Mouse (Mus musculus): ENCODE measurements around the gene Txndc5.

DNA sequence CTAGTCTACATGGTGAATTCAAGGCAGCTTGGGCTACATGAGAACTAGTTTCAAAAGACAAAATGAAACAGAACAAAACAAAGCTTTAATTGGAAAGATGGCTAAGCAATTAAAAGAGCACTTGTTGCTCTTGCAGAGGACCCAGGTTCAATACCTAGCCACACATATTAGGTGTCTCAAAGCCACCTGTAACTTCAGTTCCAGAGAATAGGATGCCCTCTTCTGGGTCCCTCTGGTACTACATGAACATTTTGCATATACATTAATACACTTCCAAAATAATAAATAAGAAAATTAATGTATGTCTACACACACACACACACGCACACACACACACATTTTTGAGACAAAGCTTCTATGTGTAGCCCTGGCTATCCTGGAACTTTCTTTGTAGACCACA, 65.2 kb downstream of the Txndc5 start:
- TF ChIP-seq CTCF (IDR thresholded peaks at IDR 0.05; ENCODE audit: low read depth) (no peak), EP300 (IDR thresholded peaks at IDR 0.05; ENCODE audit: low read depth) (no peak)
